Mouse (Mus musculus) macrophage (primary cell): ENCODE data around the gene Sema4b. TPM values are rescaled to one million over a fixed set of nuclear protein-coding genes. Genes with fewer than 3 reads are reported as not detected.

Experiments
- H3K27ac ChIP-seq: fragments of 350-480 bp; formaldehyde crosslinking; 2 replicates; pipeline ENCODE4 v1.9.0; 2021
- H3K36me3 ChIP-seq: fragments of 350-480 bp; formaldehyde crosslinking; 2 replicates; pipeline ENCODE4 v1.9.0; 2021; ENCODE audit errors: inconsistent target
- H3K4me3 ChIP-seq: fragments of 350-480 bp; formaldehyde crosslinking; 2 replicates; pipeline ENCODE4 v1.9.0; 2021; ENCODE audit errors: inconsistent target
- H3K79me2 ChIP-seq: fragments of 350-480 bp; formaldehyde crosslinking; 2 replicates; pipeline ENCODE4 v1.9.0; 2021; ENCODE audit errors: inconsistent target
- WGBS: methylation state at CpG from one replicate; pipeline ENCODE4 v1.1.7; 2026; ENCODE audit warnings: inconsistent platforms; ENCODE audit not compliant: missing documents; 5-methylcytosine and 5-hydroxymethylcytosine counted together
- polyA plus RNA-seq: library from polyadenylated mRNA; stranded (reverse); fragments of 250-400 nt; gene quantifications from 3 replicates; pipeline ENCODE4 v1.2.4, GENCODE M21; 2018; ENCODE audit warnings: inconsistent platforms

The Sema4b gene
- polyA plus RNA-seq, 1 experiment from 2014 or later: 10.0 TPM

GRCm38 (mm10) chr7:80267764-80268163 lies 81.1 kb downstream of the Sema4b start:
- Histone ChIP-seq H3K27ac (no peak overlapping the region), H3K79me2 (peaks cover 36% of the 10 kb centered on the region), H3K36me3 (peaks cover 24% of the 10 kb centered on the region; the same call in 1 of the 2 replicates), H3K4me3 (no peak overlapping the region)
- WGBS: 83% methylated on average over 1 of the region's 1 CpGs

DNA sequence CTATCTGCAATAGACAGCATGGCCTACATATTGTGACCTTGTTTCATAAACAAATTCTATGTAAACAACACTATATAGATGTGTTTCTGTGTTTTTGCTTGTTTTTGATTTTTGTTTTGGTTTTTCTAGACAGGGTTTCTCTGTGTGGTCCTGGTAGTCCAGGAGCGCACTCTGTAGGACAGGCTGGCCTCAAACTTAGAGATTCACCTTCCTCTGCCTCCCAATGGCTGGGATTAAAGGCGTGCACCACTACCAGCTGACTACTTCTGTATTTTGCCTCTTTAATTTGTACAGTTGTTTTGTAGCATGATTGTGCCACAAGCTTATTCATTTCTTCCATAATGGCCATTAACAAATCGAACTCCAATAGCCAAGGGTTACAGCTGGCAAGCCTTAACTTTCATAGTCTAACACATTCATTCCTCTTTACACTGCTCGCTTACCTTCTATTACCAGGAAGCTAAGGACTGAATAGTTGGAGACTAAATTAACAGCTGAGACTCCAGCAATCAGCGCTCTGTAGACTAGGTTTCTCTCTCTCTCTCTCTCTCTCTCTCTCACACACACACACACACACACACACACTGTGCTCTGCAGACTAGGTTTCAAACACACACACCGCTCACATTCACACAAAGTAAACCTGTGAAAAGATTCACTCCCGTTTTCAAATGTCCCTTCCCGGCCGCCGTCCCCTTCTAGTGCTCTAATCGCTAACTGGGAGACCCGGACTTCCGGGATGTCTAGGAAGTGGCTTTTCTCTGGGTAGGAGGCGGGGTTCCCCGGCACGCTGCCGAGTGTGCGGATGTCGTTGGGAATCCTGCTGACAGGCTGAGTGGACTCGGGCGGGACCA lies 82.5 kb downstream of the Sema4b start, which contains the start of gene Vps33b:
TSS of gene Vps33b (plus strand) at position 753 of the 854 bp plus-strand sequence.
- Histone ChIP-seq H3K79me2 (peaks cover 25% of the 10 kb centered on the region), H3K36me3 (peaks cover 33% of the 10 kb centered on the region), H3K27ac (peak within 1 kb of the TSS; percentile 66), H3K4me3 (peak within 1 kb of the TSS; percentile 95)
- WGBS: 2% methylated on average over 21 of the region's 21 CpGs

DNA sequence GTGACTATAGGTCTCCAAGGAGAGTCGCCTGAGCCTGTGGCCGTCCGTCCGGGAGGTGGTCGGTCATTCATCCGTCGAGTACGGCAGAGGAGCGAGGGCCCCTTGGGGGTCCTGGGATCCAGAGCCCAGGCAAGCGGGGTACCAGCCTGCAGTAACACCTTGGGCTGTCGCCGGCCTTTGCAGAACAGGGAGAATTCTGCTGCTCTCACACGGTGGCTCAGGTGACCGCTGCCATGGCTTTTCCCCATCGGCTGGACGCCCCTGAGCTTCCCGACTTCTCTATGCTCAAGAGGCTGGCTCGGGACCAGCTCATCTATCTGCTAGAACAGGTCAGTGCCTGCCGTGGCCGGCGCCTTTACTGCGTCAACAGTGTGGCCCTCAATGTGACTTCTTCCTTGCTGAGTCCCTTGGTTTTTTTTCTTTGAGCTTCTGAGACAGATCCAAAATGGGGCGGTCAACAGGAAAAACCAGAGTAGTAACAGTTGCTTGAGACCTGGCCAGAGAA lies 83.2 kb downstream of the Sema4b start:
- H3K27ac ChIP-seq: peak overlapping the region; percentile 66
- peaks cover 33% of the 10 kb centered on the region for H3K36me3 ChIP-seq
- WGBS: 0% methylated on average over 23 of the region's 23 CpGs

DNA sequence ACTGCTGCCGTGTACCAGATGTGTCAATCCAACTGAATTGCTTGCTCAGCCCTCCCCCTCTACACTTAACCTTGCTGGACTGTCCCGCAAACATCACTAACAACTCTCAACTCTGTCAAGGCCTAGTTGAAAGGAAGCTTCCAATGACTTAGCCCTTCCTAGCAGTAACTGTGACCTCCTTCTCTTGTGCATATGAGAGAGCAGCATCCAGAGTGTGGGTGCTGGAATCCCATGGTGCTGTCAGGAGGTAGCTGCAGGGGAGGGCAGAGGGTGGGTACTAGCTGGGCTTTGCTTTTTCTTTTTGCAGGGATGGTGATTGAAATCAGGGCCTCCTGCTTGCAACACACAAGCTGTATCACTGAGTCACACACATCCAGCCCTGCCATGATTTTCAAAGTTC lies 86.8 kb downstream of the Sema4b start:
- no peak overlapping the region for H3K27ac ChIP-seq
- WGBS: 87% methylated on average over 2 of the region's 2 CpGs
- H3K79me2 ChIP-seq: peaks cover 25% of the 10 kb centered on the region
- peaks cover 47% of the 10 kb centered on the region for H3K36me3 ChIP-seq
- no peak overlapping the region for H3K4me3 ChIP-seq

More for the DNA sequence above, 83.2 kb downstream of the Sema4b start:
- peak overlapping the region; percentile 95 for H3K4me3 ChIP-seq
- H3K79me2 ChIP-seq: peaks cover 25% of the 10 kb centered on the region

Other genes with a start within 250 kb of the Sema4b start
- 33.7 to 69.0 TPM (median 50.1 TPM) in 3 replicates for gene Zfp710, start 162.0 kb upstream of the Sema4b start, polyA plus RNA-seq
- gene Idh2, start 71.4 kb upstream of the Sema4b start, polyA plus RNA-seq: 72.5 to 101 TPM (median 88.0 TPM) in 3 replicates
- 28.5 to 81.1 TPM (median 68.2 TPM) in 3 replicates for gene Cib1, start 46.0 kb downstream of the Sema4b start, polyA plus RNA-seq
- 2.7 to 3.2 TPM (median 3.1 TPM) in 3 replicates for gene Gdpgp1, start 46.0 kb downstream of the Sema4b start, polyA plus RNA-seq
- 0.06 to 0.07 TPM in 2 of 3 replicates, not detected in the other for gene Ttll13, start 59.5 kb downstream of the Sema4b start, polyA plus RNA-seq
- gene Ngrn, start 74.4 kb downstream of the Sema4b start, polyA plus RNA-seq: 10.5 to 19.3 TPM (median 14.7 TPM) in 3 replicates
- 9.4 to 14.3 TPM (median 12.9 TPM) in 3 replicates for gene Vps33b, start 82.8 kb downstream of the Sema4b start, polyA plus RNA-seq
- gene Prc1, start 107.6 kb downstream of the Sema4b start, polyA plus RNA-seq: 2.1 to 15.2 TPM (median 9.7 TPM) in 3 replicates
- 2.3 to 2.8 TPM (median 2.4 TPM) in 3 replicates for gene Rccd1, start 137.6 kb downstream of the Sema4b start, polyA plus RNA-seq
- gene Unc45a, start 154.2 kb downstream of the Sema4b start, polyA plus RNA-seq: 14.3 to 19.5 TPM (median 16.2 TPM) in 3 replicates
- 6.0 to 14.5 TPM (median 10.1 TPM) in 3 replicates for gene Hddc3, start 156.3 kb downstream of the Sema4b start, polyA plus RNA-seq
- 15.9 to 83.7 TPM (median 73.2 TPM) in 3 replicates for gene Man2a2, start 184.5 kb downstream of the Sema4b start, polyA plus RNA-seq
- gene Fes, start 201.1 kb downstream of the Sema4b start, polyA plus RNA-seq: 96.8 to 128 TPM (median 114 TPM) in 3 replicates
- 37.1 to 65.0 TPM (median 49.0 TPM) in 3 replicates for gene Furin, start 218.6 kb downstream of the Sema4b start, polyA plus RNA-seq